Mouse (Mus musculus) MEL (cell line): ENCODE measurements at regions not wholly inside any gene's neighbourhood (a gene's known extent, or its start where the extent isn't known, plus 50 kb on each side); places are given as distances from the start of the nearest gene placed in this dataset.

Experiments used
- DNase-seq: peaks from one replicate; pipeline ENCODE4 v3.0.0; 2011; ENCODE audit warnings: low read depth, low spot score
- H3K27ac ChIP-seq: 2 replicates; pipeline ENCODE4 v1.5.1; 2012; ENCODE audit warnings: low read depth, mild to moderate bottlenecking, control low read depth, low read length, moderate library complexity; ENCODE audit not compliant: control insufficient read depth
- H3K27me3 ChIP-seq, 2 experiments: fragments of 150-350 bp in 1 of 2; sonication (generic) in 1 of 2; 2 replicates each; pipeline ENCODE4 v1.6.1; 2012; ENCODE audit warnings: low read length in 2 of 2, mild to moderate bottlenecking in 2 of 2, improper control_type of control experiment in 1 of 2, moderate library complexity in 1 of 2; ENCODE audit not compliant: insufficient read depth in 2 of 2, control insufficient read depth in 1 of 2
- H3K36me3 ChIP-seq, 2 experiments: 2 replicates each; pipeline ENCODE4 v1.6.1; 2012 to 2014; ENCODE audit warnings: low read length in 2 of 2, improper control_type of control experiment in 1 of 2, inconsistent platforms in 1 of 2, mild to moderate bottlenecking in 1 of 2; ENCODE audit not compliant: insufficient read depth in 2 of 2, control insufficient read depth in 1 of 2
- H3K4me1 ChIP-seq, 2 experiments: fragments of 150-350 bp in 1 of 2; sonication (generic) in 1 of 2; 2 replicates each; pipeline ENCODE4 v1.6.1; 2012; ENCODE audit warnings: low read length in 2 of 2, improper control_type of control experiment in 1 of 2, mild to moderate bottlenecking in 1 of 2; ENCODE audit not compliant: insufficient read depth in 2 of 2, control insufficient read depth in 1 of 2
- H3K4me3 ChIP-seq, 2 experiments: fragments of 150-350 bp in 1 of 2; sonication (generic) in 1 of 2; 2 replicates each; pipeline ENCODE4 v1.5.1; 2012; ENCODE audit warnings: low read depth in 2 of 2, low read length in 2 of 2, mild to moderate bottlenecking in 2 of 2, moderate library complexity in 2 of 2, control low read depth in 1 of 2, improper control_type of control experiment in 1 of 2; ENCODE audit not compliant: control insufficient read depth in 1 of 2, insufficient read depth in 1 of 2
- H3K79me2 ChIP-seq: 2 replicates; pipeline ENCODE4 v1.6.1; 2012; ENCODE audit warnings: mild to moderate bottlenecking, low read length, moderate library complexity; ENCODE audit not compliant: control insufficient read depth, poor library complexity, insufficient read depth
- H3K9ac ChIP-seq: 2 replicates; pipeline ENCODE4 v1.6.1; 2012; ENCODE audit warnings: low read depth, mild to moderate bottlenecking, control low read depth, low read length, moderate library complexity; ENCODE audit not compliant: control insufficient read depth, poor library complexity, severe bottlenecking
- H3K9me3 ChIP-seq: fragments of 150-350 bp; sonication (generic); replicated peaks from 2 replicates; pipeline ENCODE4 v1.6.1; 2012; ENCODE audit warnings: mild to moderate bottlenecking, low read length, improper control_type of control experiment, moderate library complexity; ENCODE audit not compliant: insufficient read depth
- CHD1 ChIP-seq: IDR thresholded peaks from 2 replicates; pipeline ENCODE4 v1.6.1; 2012; ENCODE audit warnings: low read depth, mild to moderate bottlenecking, inconsistent platforms, low read length, improper control_type of control experiment
- CHD2 ChIP-seq: IDR thresholded peaks from 2 replicates; pipeline ENCODE4 v1.6.1; 2011; ENCODE audit warnings: low read length, improper control_type of control experiment
- E2F4 ChIP-seq: IDR thresholded peaks from 2 replicates; pipeline ENCODE4 v1.6.1; 2011; ENCODE audit warnings: low read depth, low read length, improper control_type of control experiment, borderline replicate concordance
- ELF1 ChIP-seq: IDR thresholded peaks from 2 replicates; pipeline ENCODE4 v1.6.1; 2014; ENCODE audit warnings: low read depth, mild to moderate bottlenecking, inconsistent platforms, low read length, improper control_type of control experiment, moderate library complexity
- EP300 ChIP-seq, 2 experiments: IDR thresholded peaks; 2 replicates each; pipeline ENCODE4 v1.6.1; 2011; ENCODE audit warnings: improper control_type of control experiment in 2 of 2, low read length in 2 of 2, low read depth in 1 of 2, mild to moderate bottlenecking in 1 of 2
- ETS1 ChIP-seq: IDR thresholded peaks from 2 replicates; pipeline ENCODE4 v1.6.1; 2012; ENCODE audit warnings: low read depth, mild to moderate bottlenecking, inconsistent platforms, low read length, improper control_type of control experiment, moderate library complexity
- GABPA ChIP-seq: IDR thresholded peaks from 2 replicates; pipeline ENCODE4 v1.6.1; 2012; ENCODE audit warnings: low read depth, mild to moderate bottlenecking, inconsistent platforms, low read length, improper control_type of control experiment, moderate library complexity
- GATA1 ChIP-seq: IDR thresholded peaks from 2 replicates; pipeline ENCODE4 v1.6.1; 2011; ENCODE audit warnings: low read depth, low read length, improper control_type of control experiment
- HCFC1 ChIP-seq: IDR thresholded peaks from 2 replicates; pipeline ENCODE4 v1.6.1; 2012; ENCODE audit warnings: low read depth, mild to moderate bottlenecking, inconsistent platforms, low read length, improper control_type of control experiment, moderate library complexity
- JUND ChIP-seq: IDR thresholded peaks from 2 replicates; pipeline ENCODE4 v1.6.1; 2011; ENCODE audit warnings: low read depth, mild to moderate bottlenecking, improper control_type of control experiment, low read length
- MAX ChIP-seq: IDR thresholded peaks from 2 replicates; pipeline ENCODE4 v1.6.1; 2011; ENCODE audit warnings: low read length, improper control_type of control experiment
- NELFE ChIP-seq: IDR thresholded peaks from 2 replicates; pipeline ENCODE4 v1.6.1; 2011; ENCODE audit warnings: low read depth, low read length, improper control_type of control experiment
- NRF1 ChIP-seq: IDR thresholded peaks from 2 replicates; pipeline ENCODE4 v1.6.1; 2014; ENCODE audit warnings: low read depth, mild to moderate bottlenecking, inconsistent platforms, low read length, improper control_type of control experiment, moderate library complexity; ENCODE audit not compliant: poor library complexity, insufficient read depth, severe bottlenecking
- POLR2AphosphoS5 ChIP-seq: IDR thresholded peaks from 2 replicates; pipeline ENCODE4 v1.6.1; 2012; ENCODE audit warnings: low read depth, borderline replicate concordance, mild to moderate bottlenecking, inconsistent platforms, low read length, moderate library complexity, mixed read lengths
- SIN3A ChIP-seq: IDR thresholded peaks from 2 replicates; pipeline ENCODE4 v1.6.1; 2012; ENCODE audit warnings: low read length, improper control_type of control experiment, inconsistent platforms
- SMC3 ChIP-seq: IDR thresholded peaks from 2 replicates; pipeline ENCODE4 v1.6.1; 2011; ENCODE audit warnings: low read depth, low read length, improper control_type of control experiment
- TAL1 ChIP-seq: IDR thresholded peaks from 2 replicates; pipeline ENCODE4 v1.6.1; 2012; ENCODE audit warnings: mild to moderate bottlenecking, inconsistent platforms, low read length, moderate library complexity, mixed read lengths
- TBP ChIP-seq: IDR thresholded peaks from 2 replicates; pipeline ENCODE4 v1.8.0; 2011; ENCODE audit warnings: low read depth, low read length, improper control_type of control experiment
- TCF12 ChIP-seq: IDR thresholded peaks from 2 replicates; pipeline ENCODE4 v1.6.1; 2014; ENCODE audit warnings: low read depth, mild to moderate bottlenecking, inconsistent platforms, low read length, improper control_type of control experiment, moderate library complexity
- ZC3H11A ChIP-seq: IDR thresholded peaks from 2 replicates; pipeline ENCODE4 v1.6.1; 2012; ENCODE audit warnings: low read depth, mild to moderate bottlenecking, inconsistent platforms, low read length, improper control_type of control experiment
- ZMIZ1 ChIP-seq: IDR thresholded peaks from 2 replicates; pipeline ENCODE4 v1.6.1; 2012; ENCODE audit warnings: low read depth, mild to moderate bottlenecking, inconsistent platforms, low read length, improper control_type of control experiment, moderate library complexity

DNA sequence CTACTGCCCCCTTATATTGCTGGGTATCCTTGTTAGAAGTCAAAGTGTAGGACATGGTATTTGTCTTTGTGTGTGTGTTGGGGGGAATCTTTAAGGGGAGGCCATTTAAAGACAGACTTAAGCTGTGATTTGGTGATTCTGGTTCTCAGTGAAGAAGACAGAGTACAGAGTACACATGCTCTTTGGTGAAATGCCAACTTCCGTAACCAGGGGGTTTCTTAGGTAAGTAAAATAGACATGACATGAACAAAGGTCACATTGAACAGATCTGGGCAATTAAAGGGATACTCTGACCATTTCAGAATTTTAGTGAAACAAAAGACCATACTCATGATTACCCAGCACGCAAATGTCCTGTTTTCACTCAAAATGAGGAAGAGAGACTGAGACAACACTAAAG is 67.3 kb upstream of the Adcy2 start:
- Histone ChIP-seq H3K79me2 (no peaks in the 10 kb centered on the region), H3K4me1 (no peaks in the 10 kb centered on the region), H3K4me3 (no peak overlapping the region), H3K36me3 (no peaks in the 10 kb centered on the region), H3K27me3 (no peaks in the 10 kb centered on the region), H3K27ac (no peak overlapping the region), H3K9ac (no peak overlapping the region), H3K9me3 (no peaks in the 10 kb centered on the region)
- no peak for TF ChIP-seq CHD1
- no peak for TF ChIP-seq ZMIZ1
- TF ChIP-seq MAX: no peak
- TF ChIP-seq ZC3H11A: no peak
- no peak for TF ChIP-seq GATA1
- TF ChIP-seq TCF12: no peak
- no peak for TF ChIP-seq NELFE
- TF ChIP-seq TAL1: no peak
- no peak for TF ChIP-seq NRF1
- TF ChIP-seq E2F4: no peak
- no peak for TF ChIP-seq GABPA
- TF ChIP-seq SMC3: no peak
- TF ChIP-seq CHD2: no peak
- TF ChIP-seq JUND: no peak
- no peak for TF ChIP-seq SIN3A
- no peak for TF ChIP-seq ETS1
- DNase-seq: no peak

DNA sequence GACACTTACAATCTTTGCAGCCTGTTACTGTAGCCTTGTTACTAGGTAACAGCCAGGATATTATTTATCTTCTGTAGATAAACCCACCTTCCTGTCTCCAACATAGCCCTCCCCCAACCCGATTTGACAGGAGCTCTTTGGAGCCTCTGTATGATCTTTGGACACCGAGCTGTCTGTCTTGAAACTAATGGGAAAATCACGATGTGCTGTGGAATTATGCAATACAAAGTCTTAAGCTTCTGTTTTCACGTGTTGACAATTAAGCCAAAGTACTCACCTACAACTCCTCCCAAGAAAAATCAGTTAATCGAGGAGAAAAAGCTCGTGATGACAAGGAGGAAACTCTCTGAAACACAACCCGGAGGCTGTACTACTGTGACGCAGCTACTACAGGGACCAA is 65.9 kb upstream of the Adcy2 start:
- no peaks in the 10 kb centered on the region for H3K9me3 ChIP-seq
- no peak overlapping the region for H3K27ac ChIP-seq
- H3K9ac ChIP-seq: no peak overlapping the region
- H3K4me3 ChIP-seq: no peak overlapping the region
- H3K79me2 ChIP-seq: no peaks in the 10 kb centered on the region
- H3K36me3 ChIP-seq: no peaks in the 10 kb centered on the region
- H3K4me1 ChIP-seq: no peaks in the 10 kb centered on the region
- no peak for DNase-seq
- no peaks in the 10 kb centered on the region for H3K27me3 ChIP-seq
- TF ChIP-seq HCFC1: no peak
- no peak for TF ChIP-seq EP300 (IDR thresholded peaks at IDR 0.05; ENCODE audit: low read depth in 1 of 2, low read length in 2 of 2)
- TF ChIP-seq GABPA: no peak
- TF ChIP-seq ELF1: no peak
- no peak for TF ChIP-seq E2F4
- no peak for TF ChIP-seq POLR2AphosphoS5
- no peak for TF ChIP-seq TBP
